Mouse (Mus musculus) embryonic fibroblast, embryonic 13.5 days (primary cell): Measurements from ENCODE around the gene Gm11077.

Experiments used
- CTCF ChIP-seq: IDR thresholded peaks from 2 replicates; pipeline ENCODE4 v1.5.1; 2011; ENCODE audit warnings: mild to moderate bottlenecking, control low read depth, low read length, moderate library complexity, borderline replicate concordance; ENCODE audit not compliant: insufficient read depth
- POLR2A ChIP-seq: IDR thresholded peaks from 2 replicates; pipeline ENCODE4 v1.6.1; 2011; ENCODE audit warnings: low read depth, mild to moderate bottlenecking, control low read depth, low read length, moderate library complexity

GRCm38 (mm10) chr6:140798841-140799240 is 69.8 kb downstream of the Gm11077 start:
- TF ChIP-seq CTCF (no peak), POLR2A (no peak)
